Mouse (Mus musculus) mesoderm, embryonic 11.5 days (tissue): ENCODE results near the gene Olfr1357.

Source experiments
- DNase-seq: peaks from one replicate; pipeline ENCODE4 v3.0.0-alpha.2; 2012; ENCODE audit warnings: low read depth, low spot score

Olfr1357 gene

DNA sequence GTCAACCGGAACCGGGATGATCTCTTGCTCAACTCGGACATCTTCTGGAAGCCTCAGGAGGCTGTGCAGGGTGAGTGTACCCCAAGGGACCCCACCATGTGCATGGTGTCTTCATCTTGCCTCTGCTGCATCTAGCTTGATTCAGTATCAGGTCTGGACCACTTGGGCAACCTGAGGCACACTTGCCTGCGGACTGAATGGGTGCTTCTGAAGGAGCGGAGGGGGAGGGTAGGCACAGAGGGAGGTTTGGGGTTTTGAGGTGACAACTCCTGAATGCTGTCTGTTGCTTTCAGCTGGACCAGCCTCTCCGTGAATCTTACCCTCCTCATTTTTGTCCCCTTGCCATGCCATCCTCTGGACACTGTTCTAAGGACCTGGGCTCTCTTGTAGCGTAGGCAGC is 36.8 kb downstream of the Olfr1357 start:
- DNase-seq: no peak

DNA sequence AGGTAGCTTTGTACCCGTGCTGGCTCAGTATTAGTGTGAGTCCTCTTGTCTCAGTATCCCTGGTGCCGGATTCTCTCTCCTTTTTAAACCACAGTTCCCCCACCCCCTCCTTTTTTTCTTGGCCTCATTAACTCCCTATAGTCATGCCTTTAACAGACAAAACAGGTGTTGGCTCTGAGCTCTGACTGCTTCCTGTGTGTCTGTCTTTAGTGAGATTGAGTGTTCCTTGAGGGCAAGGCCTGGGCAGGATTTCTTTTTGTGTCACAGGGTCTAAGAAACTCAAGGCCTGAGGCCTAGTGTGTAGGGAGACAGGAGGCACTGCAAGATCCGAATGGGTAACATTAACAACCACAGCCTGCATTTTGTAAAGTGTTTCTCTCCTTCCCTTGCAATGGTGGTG is 39.7 kb downstream of the Olfr1357 start:
- DNase-seq: no peak

DNA sequence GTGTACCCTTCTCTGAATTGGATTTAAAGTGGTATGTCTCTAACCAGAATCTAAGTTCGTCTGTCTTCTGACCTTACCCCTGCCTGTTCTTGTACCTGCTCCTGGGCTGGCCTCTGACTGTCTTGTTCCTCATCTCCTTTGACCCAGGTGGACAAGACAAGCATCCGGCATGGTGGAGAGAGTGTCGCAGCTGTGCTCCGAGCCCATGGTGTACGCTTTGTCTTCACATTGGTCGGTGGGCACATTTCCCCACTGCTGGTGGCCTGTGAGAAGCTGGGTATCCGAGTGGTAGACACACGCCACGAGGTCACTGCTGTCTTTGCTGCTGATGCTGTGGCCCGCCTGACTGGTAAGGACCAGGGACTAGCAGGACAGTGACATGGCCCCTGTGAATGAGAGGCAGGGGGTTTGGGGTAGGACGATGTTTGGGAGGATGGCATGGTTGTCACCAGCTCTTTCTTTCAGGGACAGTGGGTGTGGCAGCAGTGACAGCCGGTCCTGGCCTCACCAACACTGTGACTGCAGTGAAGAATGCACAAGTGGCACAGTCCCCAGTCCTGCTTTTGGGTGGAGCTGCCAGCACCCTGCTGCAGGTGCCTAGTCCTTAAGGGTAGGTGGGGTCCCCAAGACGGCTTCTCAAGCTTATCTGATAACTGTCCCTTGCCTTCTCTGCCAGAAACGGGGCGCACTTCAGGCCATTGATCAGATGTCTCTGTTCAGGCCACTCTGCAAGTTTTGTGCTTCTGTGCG is 41.3 kb downstream of the Olfr1357 start:
- DNase-seq: no peak

DNA sequence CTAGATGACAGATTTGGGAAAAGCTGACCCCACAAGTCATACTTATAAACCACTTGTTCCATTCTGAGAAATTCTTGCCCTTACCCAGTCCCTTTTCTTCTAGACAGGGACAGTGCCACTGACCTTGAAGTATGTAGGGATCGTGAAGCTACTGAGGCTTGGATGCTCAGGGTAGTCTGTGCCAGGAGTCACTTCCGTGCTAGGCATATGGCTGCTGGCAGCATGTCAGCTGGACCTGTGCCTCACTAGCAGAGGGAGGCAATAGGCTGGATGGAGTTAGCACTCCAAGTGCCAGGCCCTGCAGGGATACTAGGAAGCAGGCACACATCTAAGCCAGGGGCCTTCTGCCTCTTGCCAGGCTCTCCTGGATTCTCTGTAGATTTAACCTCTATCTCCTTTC is 42.2 kb downstream of the Olfr1357 start:
- DNase-seq: no peak

DNA sequence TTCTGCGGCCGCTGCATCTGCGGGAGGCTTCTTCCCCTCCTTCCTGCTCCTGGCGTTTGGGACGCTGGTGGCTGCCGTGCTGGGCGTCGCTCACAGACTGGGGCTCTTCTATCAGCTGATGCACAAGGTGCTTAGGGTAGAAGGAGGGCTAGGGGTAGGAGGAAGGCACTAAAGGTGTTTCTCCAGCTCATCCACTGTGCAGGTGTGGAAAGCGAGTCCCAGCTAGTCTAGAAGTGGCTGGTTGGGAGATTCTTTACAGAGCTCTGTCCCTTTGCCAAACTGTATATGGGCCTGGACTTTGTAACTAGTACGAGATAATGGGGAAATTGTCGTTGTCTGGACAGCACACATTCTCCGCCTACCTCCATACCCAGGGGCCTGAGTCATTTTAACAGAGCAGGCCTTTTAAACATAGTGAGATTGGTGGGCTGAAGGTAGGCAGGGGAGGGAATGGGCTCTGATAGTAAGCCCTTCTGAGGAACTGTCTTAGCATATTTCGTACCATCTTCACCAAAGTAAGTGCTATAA is 42.7 kb downstream of the Olfr1357 start:
- no peak for DNase-seq

DNA sequence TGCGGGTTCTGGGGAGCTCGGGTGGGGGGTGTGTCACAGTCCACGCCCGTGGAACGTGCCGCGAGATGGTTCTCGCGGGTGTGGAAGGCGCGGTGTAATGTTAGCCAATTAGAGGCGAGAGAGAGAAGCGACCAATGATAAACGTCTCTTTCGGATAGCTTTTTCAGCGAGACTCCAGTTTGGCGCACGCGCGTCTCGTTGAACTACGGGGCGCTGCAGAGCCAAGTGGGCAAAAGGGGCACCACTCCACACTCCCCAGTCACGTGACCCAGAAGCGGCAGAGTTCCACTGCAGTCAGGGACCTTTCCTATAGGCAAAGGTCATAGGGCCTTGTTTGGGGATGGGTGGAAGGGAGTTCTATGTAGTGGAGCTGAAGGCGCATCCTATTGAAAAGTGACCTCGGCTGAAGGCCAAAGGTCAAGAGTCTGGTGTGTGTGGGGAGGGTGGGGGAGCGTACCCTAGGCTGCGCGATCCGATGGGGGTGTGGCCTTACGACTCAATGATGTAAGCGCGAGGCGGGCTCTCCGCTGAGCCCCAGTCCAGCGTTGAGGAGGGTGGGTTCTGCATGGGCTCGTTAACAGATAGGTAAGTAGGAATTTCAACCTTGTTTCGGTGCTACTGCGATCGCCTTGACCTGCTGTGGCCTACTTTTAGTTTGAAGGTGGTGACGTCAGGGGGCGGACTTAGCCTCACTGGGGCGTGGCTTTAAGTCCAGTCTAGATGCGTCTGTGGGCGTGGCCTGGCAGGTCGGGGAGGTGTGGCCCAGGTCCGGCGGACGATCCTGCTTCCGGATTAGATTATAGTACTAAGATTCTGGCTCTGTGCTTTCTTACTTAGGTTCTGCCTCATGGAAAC is 43.4 kb downstream of the Olfr1357 start, which contains the start of gene Ilvbl:
Gene Ilvbl, plus strand, starts transcription at position 97 of the 855 bp plus-strand sequence.
- DNase-seq: peak; percentile 96

DNA sequence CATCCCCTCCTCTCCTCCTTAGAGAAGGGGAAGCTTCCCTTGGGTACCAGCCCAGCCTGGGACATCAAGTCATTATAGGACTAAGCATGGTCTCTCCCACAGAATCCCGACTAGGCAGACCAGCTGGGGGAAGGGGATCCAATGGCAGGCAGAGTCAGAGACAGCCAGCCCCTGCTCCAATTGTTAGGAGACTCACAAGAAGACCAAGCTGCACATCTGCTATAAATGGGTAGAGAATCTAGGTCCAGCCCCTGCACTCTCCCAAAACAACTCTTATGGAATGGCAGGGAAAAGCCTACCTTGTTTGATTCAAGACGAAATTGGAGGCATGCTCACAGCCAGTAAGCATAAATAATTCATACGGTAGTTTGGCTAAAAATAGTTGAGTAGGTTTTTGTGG is 44.6 kb downstream of the Olfr1357 start:
- no peak for DNase-seq

DNA sequence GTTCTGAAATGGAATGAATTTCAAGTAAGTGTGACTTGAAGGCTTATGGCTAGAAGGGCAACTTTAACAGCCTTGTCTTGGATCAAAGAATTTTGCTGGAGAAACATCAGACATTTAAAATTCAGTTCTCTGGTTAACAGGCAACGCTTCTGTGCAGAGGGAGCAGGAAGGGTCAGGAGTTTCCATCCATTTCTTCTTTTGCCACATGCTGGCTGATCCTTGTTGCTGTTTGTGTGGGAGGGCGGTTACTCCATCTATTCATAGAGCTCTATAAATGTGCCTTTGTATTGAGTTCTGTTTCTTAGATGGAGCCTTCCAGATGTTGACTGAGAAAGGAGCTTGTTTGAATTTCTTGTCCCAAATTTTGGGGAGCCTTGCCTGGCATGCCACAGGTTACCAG is 47.0 kb downstream of the Olfr1357 start:
- DNase-seq: no peak

DNA sequence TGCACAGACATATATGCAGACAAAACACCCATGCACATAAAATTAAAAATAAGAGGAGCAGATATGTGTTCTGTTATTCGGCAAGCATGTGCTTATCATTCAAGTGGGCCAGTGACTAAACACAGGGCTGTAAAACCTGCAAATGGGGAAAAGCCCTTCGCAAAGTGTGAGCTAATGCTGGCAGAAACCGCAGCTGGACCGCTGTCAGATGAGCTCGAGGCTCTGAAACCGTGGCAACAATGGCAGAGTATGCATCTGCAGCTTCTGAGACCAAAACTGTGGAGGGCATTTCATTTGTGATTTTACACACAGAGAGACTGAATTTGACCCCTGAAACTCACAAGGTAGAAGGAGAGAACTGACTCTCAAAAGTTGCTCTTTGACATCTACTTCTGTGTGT is 47.5 kb downstream of the Olfr1357 start:
- DNase-seq: no peak

DNA sequence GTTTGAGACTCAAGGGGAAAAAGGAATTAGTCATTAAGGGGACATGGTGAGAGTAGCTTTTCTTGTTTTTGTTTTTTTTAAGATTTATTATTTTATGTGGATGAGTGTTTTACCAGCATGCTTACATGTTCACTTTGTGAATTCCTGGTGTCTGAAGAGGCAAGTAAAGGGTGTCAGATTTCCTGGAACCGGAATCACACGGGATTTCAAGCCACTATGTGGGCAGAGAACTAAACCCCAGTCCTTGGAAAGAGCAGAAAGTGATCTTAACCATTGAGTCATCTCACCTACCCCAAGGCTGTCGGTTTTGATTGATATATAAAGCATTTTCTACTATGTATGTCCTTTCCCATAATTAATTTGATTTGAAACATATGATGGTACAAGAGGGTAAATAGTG is 48.2 kb downstream of the Olfr1357 start:
- no peak for DNase-seq

DNA sequence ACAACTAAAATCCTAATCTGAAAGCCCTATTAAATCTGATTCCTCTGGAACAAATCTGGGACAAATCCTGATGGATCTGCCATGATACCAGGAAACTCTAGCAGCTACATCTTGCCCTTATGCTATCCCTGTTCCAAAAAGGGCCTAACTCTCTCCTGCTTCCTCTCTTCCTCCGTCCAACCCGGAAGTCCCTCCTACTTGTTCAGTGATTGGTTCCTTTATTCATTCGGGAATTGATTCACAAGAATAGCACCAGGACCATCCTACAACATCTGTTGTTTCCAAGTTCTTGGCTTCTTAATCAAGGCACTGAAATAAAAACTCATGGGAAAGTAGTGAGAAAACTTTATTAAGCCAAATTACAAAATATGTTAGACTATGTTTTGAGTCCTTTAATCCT is 48.7 kb downstream of the Olfr1357 start:
- no peak for DNase-seq

DNA sequence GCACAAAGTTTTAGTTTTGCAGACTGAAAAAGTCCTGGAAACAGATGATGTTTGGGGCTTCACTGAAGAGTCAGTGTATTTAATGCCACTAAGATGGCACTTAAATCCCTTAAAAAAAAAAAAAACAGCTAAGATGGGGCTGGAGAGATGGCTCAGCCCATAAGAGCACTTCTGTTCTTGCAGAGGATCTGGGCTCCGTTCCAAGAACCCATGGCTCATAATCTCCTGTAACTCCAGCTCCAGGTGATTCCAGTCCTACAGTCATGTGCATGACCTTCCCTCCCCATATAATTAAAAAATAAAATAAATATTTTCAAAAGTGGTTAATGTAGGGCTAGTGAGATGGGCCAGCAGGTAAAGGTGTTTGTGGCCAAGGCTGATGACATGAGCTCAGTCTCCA is 52.8 kb downstream of the Olfr1357 start:
- DNase-seq: no peak
